Mouse (Mus musculus) urinary bladder, adult 18-20 months (tissue): ENCODE results near the gene Kif26b.

Experiments
- DNase-seq, 2 experiments: peaks; one replicate each; pipeline ENCODE4 v3.0.0; 2022; ENCODE audit warnings: low spot score in 2 of 2, mixed read lengths in 2 of 2

Gene Kif26b

DNA sequence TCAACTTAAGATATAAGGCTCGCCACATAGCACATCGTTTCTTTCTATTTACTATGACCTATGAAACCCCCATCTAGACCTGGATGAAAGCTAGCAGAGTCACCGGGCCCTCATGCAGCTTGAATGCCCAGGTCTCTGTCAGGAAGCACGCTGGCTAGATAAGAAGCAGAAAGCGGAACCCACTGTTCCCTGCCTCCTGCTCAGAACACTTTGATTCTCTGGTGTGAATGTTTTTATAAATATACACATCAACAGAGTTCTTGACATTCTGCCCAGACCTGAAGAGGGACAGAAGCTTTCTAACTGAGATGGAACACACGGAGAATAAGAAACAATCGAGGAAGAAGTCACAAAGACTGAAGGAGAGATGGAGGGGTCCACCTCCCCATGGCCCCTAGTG lies 311.4 kb downstream of the Kif26b start:
- no peak for DNase-seq

DNA sequence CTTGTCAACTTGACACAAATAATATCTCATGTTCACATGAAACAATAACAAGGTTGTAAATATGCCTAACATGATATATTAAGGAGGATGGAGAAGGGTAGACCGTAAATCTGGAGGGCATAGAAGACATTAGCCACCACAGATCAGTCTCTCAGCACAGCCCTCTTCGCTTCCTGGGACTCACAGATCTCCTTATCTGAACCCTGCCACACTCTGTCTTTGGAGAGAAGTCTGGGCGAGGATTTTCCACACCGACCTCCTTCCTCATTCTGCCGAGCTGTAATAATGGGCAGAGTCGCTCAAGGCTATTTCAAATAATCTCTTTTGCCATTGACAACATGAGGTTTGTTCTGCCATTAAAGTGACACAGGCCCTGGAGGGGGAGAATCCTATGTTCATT lies 315.9 kb downstream of the Kif26b start:
- no peak for DNase-seq

- DNase-seq = no peak
Measured at GRCm38 (mm10) chr1:178847569-178847968, 318.6 kb downstream of the Kif26b start.

DNA sequence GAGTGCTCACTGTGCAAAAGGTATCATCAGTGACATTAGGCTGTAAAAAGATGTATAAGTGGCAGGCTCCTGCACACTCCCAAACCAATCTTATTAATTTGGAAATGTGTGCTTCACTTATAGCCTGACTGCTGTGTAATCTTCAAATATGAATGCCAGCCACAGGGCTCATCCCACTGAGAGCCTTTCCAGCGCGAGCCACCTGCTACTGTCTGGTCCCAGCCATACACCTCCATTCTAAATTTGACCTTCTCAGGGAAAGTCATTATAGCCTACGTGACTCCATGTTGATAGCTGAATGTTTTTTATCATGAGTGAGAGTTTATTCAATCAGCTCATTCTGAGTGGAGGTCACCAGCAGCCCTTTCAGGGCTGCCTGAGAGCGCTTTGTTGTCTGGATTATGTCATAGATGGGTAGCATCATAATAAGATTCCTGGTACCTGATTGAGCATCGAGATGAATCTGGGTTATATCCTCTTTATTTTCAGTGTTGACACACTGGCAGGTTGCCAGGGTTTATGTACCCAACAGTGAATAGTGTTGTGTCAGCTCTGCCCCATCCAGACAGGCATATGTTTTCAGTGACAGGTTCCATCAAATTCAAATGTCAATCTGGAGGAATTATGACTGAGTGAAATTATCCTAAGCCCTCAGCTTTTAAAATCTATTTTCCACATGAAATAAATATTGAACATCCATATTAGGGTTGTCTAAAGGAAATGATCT lies 319.6 kb downstream of the Kif26b start:
- DNase-seq = no peak

DNA sequence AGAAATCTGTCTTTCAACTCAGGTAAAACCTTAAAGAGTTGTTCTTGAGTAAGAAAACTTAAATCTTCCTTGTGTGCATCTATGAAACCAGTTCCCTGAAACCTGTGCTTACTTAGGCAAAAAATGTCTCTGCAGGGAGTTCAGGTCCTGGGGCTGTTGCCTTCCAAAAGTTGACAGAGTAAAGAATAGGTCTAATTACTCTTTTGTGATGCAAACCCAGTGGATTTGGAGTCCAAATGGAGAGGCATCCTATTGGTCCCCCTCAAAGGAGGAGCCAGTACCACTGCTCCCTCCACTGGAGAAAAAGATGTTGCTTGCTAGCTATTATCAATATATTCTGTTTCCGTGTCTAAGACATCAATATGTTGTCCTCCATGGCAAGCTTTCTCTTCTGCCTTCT lies 321.6 kb downstream of the Kif26b start:
- DNase-seq = no peak

- no peak for DNase-seq
Measured at GRCm38 (mm10) chr1:178854936-178855335, 326.0 kb downstream of the Kif26b start.

DNA sequence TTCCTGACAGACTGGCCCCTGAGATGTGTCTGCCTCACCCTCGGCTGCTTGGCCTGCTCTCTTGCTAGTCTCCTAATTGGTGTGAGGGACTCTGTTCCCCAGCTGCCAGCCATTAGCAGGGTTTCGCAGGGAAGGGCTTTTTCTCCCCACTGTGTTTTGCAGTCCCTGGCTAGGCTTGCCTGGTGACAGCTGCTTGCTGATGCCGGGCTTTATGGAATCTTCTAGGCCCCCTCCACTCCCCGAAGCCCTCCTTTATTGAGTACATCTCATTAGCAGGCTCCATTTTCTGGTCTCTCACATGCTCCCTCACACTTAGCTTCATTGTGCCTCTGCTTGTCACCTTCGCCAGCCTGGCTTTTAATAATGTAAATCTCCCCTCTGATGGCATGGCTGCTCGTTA lies 327.0 kb downstream of the Kif26b start:
- no peak for DNase-seq

- no peak for DNase-seq
Measured at GRCm38 (mm10) chr1:178860671-178861391, 331.9 kb downstream of the Kif26b start.

- no peak for DNase-seq
Measured at GRCm38 (mm10) chr1:178861392-178861762, 332.5 kb downstream of the Kif26b start.

- no peak for DNase-seq
Measured at GRCm38 (mm10) chr1:178863756-178864155, 334.8 kb downstream of the Kif26b start.

DNA sequence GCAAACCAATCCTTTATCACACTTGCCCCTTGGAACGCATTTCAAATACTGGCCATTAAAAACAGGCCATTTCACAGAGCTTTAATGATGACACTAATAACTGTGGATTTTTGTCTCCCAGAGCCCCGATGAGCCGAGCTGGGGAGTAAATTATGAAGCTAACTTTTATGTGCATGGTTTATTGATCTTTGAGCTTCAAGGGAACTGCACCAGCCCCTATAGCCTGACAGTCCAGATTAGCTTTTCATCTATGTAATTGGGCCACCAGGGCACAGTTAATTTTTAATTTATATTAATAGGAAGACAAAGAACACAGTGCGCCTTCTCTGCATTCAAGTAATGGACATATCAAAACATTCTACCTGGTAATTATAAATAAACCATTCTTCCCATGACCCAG lies 335.4 kb downstream of the Kif26b start:
- DNase-seq = no peak

- no peak for DNase-seq
Measured at GRCm38 (mm10) chr1:178866757-178867156, 337.8 kb downstream of the Kif26b start.

DNA sequence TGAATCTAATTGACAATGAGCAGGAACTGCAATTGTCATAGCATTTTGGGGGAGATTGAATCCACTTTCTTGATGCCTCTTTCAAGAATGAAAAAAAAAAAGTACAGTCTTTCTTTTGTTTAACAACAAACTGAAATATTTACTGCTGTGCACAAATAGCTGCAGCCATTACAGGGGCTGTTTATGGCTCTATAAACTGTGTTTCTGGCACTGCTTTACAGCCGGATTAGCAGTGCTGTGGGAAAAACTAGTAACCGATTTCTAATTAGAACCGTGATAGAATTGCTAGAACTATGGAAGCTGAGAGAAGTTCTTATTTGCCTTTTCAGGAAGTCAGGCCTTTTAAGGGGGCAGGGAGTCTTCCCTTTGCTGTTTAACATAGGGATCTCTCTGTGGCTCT lies 342.1 kb downstream of the Kif26b start:
- DNase-seq = no peak

DNA sequence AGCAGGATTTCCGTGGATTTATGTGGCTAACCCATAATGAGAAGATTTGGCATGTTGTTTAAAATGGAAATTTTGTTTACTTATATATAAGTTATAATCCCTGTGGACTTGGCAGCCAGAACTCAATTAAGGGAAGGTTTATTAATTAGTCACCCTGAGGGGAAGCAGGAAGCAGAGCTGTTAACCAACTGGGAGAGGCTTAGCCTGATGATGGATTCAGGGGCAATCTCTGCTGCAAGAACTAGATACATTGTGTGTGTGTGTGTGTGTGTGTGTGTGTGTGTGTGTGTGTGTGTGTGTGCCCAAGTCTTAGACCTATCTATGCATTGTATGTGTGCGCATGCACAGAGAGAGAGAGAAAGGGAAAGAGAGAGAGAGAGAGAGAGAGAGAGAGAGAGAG lies 348.0 kb downstream of the Kif26b start:
- no peak for DNase-seq

DNA sequence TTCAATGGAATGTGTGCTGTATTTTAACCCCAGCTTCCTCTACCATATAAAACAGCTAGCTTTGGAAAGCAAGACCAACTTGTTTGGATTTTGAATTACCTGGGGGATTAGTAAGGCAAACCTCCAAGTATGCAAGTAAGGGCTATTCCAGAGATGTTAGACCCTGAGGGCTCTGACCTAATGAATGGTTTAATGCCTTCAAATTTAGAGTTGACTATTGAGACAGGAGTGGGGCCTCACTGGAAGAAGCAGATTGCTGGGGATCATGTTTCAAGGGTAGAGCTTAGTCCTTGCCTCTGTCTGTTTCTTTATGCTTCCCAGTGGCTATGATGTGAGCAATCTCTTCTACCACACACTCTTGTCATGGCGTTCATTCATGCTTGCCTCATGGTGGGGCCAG lies 349.8 kb downstream of the Kif26b start:
- DNase-seq = no peak

DNA sequence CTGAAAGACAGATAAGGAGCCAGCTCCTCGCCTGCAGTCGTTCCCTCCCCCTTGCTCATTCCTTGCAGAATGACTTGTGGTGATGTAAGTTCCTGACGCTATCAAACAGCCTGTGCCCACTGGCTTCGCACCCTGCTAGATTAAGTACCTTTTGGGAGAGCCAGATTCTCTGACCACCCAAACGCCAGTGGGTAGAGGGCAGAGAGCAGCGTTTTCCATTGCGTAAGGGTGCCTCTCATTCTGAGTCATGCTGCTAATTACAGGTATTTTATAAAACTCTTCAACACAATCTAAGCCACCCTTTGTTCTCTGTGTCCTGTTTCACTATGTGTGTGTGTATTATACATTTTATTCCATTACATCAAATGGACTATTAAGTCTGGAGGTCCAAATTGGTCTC lies 352.0 kb downstream of the Kif26b start:
- DNase-seq = no peak

- DNase-seq = no peak
Measured at GRCm38 (mm10) chr1:178886671-178887070, 357.7 kb downstream of the Kif26b start.

DNA sequence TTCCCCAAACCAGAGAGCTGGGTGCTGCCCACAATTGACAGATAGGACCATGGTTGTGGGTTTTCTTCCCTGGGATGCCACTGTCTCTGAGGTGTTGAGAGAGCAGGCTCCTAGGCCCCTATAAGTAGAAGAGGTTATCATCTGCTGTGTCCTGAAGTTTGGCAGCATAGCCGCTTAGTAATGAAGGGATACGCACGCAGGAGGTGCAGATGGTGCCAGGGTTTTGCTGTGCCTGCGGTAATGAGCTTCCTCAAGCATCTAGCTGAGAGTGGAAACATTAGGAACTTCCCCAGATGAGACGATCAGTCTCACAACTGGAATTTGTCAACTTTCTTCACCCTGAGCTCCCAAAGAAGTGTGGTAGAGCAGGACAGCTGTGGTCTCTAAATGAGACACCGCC lies 363.5 kb downstream of the Kif26b start:
- no peak for DNase-seq

GRCm38 (mm10) chr1:178893229-178894080 lies 364.5 kb downstream of the Kif26b start:
- no peak for DNase-seq

GRCm38 (mm10) chr1:178894081-178894401 lies 365.1 kb downstream of the Kif26b start:
- DNase-seq = no peak

DNA sequence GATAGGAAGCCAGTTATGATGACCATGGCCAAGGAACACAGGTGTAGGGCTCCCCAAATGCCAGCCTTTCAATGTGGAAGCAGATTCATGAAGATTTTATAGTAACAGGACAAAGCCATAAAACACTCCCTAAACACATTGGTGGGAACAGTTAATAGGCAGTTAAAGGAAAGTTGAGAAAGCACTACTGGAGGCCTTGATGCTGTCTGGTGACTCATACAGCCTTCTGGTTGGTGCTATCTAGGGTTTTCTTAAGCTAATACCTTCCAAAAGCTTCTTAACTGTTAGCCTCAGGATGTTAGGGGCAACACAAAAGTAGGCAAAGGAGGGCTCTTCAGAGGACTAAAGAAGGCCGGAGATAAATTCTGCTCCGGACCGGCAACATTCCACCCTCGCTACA lies 366.7 kb downstream of the Kif26b start:
- no peak for DNase-seq

- DNase-seq = no peak
Measured at GRCm38 (mm10) chr1:178910951-178911350, 382.0 kb downstream of the Kif26b start.
